Mouse (Mus musculus) hindbrain, embryonic 15.5 days (tissue): ENCODE results near the gene Agbl4. TPM values are rescaled to one million over a fixed set of nuclear protein-coding genes. Genes with fewer than 3 reads are reported as not detected.

Experiments
- ATAC-seq: fragments of 200-750 bp; cut with Nextera tagmentation; 2 replicates; pipeline ENCODE4 v1.8.0; 2017; ENCODE audit warnings: low read depth, moderate number of reproducible peaks, moderate TSS enrichment; ENCODE audit not compliant: low FRiP score
- H3K27ac ChIP-seq: fragments of 300-500 bp; sonication (generic); replicated peaks from 2 replicates; pipeline ENCODE4 v1.5.1; 2015; ENCODE audit warnings: mild to moderate bottlenecking, inconsistent platforms
- H3K27me3 ChIP-seq: fragments of 300-500 bp; sonication (generic); 2 replicates; pipeline ENCODE4 v1.6.1; 2015; ENCODE audit warnings: control low read depth, inconsistent platforms
- H3K36me3 ChIP-seq: fragments of 300-500 bp; sonication (generic); 2 replicates; pipeline ENCODE4 v1.6.1; 2015; ENCODE audit warnings: control low read depth, inconsistent platforms
- H3K4me1 ChIP-seq: fragments of 300-500 bp; sonication (generic); replicated peaks from 2 replicates; pipeline ENCODE4 v1.6.1; 2015; ENCODE audit warnings: control low read depth, inconsistent platforms
- H3K4me2 ChIP-seq: fragments of 300-500 bp; sonication (generic); 2 replicates; pipeline ENCODE4 v1.6.1; 2015; ENCODE audit warnings: moderate library complexity, mild to moderate bottlenecking, inconsistent platforms
- H3K4me3 ChIP-seq: fragments of 300-500 bp; sonication (generic); 2 replicates; pipeline ENCODE4 v1.5.1; 2015; ENCODE audit warnings: mild to moderate bottlenecking, inconsistent platforms
- H3K9ac ChIP-seq: fragments of 300-500 bp; sonication (generic); 2 replicates; pipeline ENCODE4 v1.6.1; 2015; ENCODE audit warnings: inconsistent platforms
- H3K9me3 ChIP-seq: fragments of 300-500 bp; sonication (generic); 2 replicates; pipeline ENCODE4 v1.6.1; 2016; ENCODE audit warnings: control low read depth, inconsistent platforms
- WGBS: fragments of 180-500 bp; shearing (Covaris S2); methylation state at CpG from one replicate; pipeline ENCODE4 v1.1.7; 2015; 5-methylcytosine and 5-hydroxymethylcytosine counted together
- polyA plus RNA-seq: library from polyadenylated mRNA; unstranded; fragments of >200 nt; fragmentation: Nextera tagmentation; extraction: Ambion mirVana; gene quantifications from 2 replicates; pipeline ENCODE4 v1.2.1, GENCODE M21; 2015

Gene Agbl4
- polyA plus RNA-seq, 1 experiment from 2014 or later: 2.9 TPM

DNA sequence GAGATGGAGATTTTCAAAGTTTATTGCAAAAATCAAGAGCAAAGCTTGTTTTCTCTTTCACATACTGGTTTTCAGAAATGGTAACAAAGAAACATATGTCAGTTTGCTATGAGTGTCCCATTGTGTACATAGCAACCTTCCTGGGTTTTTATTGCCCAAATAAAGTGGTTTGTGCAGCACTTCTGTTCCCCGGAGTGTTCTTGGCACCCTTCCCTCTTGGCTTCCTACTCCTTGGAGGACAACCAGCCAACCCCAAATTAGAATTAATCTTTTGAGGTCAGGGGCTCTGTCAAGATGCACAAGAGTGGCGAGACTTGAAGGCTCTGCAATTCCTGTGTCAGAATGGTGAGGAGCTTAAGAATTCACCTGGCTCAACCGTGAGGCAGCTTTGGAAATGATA lies 1266.7 kb downstream of the Agbl4 start:
- H3K4me1 ChIP-seq: peaks cover 19% of the 10 kb centered on the region
- H3K36me3 ChIP-seq: no peaks in the 10 kb centered on the region
- peak; percentile 35; the same call in 1 of the 2 replicates for ATAC-seq
- peak overlapping the region; percentile 36 for H3K27ac ChIP-seq
- H3K9me3 ChIP-seq: no peaks in the 10 kb centered on the region
- H3K4me2 ChIP-seq: no peak overlapping the region
- H3K27me3 ChIP-seq: no peaks in the 10 kb centered on the region
- 44% methylated on average over 3 of the region's 3 CpGs for WGBS
- no peak overlapping the region for H3K4me3 ChIP-seq
- no peak overlapping the region for H3K9ac ChIP-seq

- ATAC-seq: no peak
- no peaks in the 10 kb centered on the region for H3K36me3 ChIP-seq
- no peaks in the 10 kb centered on the region for H3K27me3 ChIP-seq
- no peak overlapping the region for H3K9ac ChIP-seq
- no peaks in the 10 kb centered on the region for H3K9me3 ChIP-seq
- WGBS: 89% methylated on average over 1 of the region's 1 CpGs
- no peak overlapping the region for H3K27ac ChIP-seq
- no peak overlapping the region for H3K4me3 ChIP-seq
- H3K4me1 ChIP-seq: peaks cover 30% of the 10 kb centered on the region
- no peak overlapping the region for H3K4me2 ChIP-seq
Measured at GRCm38 (mm10) chr4:111666713-111667112, 1269.3 kb downstream of the Agbl4 start.

DNA sequence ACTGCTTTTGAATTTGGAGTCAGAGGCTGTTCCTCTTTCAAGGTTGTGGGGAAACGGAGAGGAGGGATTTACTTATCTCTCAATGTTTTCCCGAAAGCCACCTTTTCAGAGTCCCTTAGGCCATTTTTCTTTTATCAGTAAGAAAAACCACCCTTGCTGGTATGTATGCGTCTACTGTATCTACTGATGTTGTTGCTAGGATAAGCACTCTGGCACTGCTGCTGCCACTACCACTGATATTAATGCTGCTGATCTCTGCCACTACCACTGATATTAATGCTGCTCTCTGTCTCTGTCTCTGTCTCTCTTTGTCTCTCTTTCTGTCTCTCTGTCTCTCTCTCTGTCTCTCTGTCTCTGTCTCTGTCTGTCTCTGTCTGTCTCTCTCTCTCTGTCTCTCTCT lies 1271.9 kb downstream of the Agbl4 start:
- no peak for ATAC-seq
- Histone ChIP-seq H3K27ac (no peak overlapping the region), H3K27me3 (no peaks in the 10 kb centered on the region), H3K4me1 (peaks cover 13% of the 10 kb centered on the region), H3K4me3 (no peak overlapping the region), H3K9me3 (no peaks in the 10 kb centered on the region), H3K4me2 (no peak overlapping the region), H3K9ac (no peak overlapping the region), H3K36me3 (no peaks in the 10 kb centered on the region)
- whole genome bisulfite sequencing: 88% methylated on average over 3 of the region's 3 CpGs

GRCm38 (mm10) chr4:111670566-111671421 lies 1273.3 kb downstream of the Agbl4 start:
- no peaks in the 10 kb centered on the region for H3K36me3 ChIP-seq
- ATAC-seq: peak; percentile 60; the same call in 1 of the 2 replicates
- no peaks in the 10 kb centered on the region for H3K9me3 ChIP-seq
- H3K27me3 ChIP-seq: no peaks in the 10 kb centered on the region
- H3K9ac ChIP-seq: 0 out of 2 replicates have a peak overlapping the region, but pooled peaks have one; percentile 9
- H3K4me2 ChIP-seq: no peak overlapping the region
- 17% methylated on average over 12 of the region's 12 CpGs for WGBS
- H3K27ac ChIP-seq: peak overlapping the region; percentile 67
- H3K4me3 ChIP-seq: no peak overlapping the region
- H3K4me1 ChIP-seq: peaks cover 11% of the 10 kb centered on the region

- Histone ChIP-seq H3K9ac (no peak overlapping the region), H3K4me3 (no peak overlapping the region), H3K27me3 (no peaks in the 10 kb centered on the region), H3K9me3 (no peaks in the 10 kb centered on the region), H3K27ac (peak overlapping the region; percentile 67), H3K4me1 (peaks cover 11% of the 10 kb centered on the region), H3K4me2 (no peak overlapping the region), H3K36me3 (no peaks in the 10 kb centered on the region)
- ATAC-seq: no peak
- WGBS: 67% methylated on average over 4 of the region's 4 CpGs
Measured at GRCm38 (mm10) chr4:111671440-111671839, 1274.0 kb downstream of the Agbl4 start.

GRCm38 (mm10) chr4:111673904-111674303 lies 1276.4 kb downstream of the Agbl4 start:
- H3K9me3 ChIP-seq: no peaks in the 10 kb centered on the region
- peaks cover 11% of the 10 kb centered on the region for H3K4me1 ChIP-seq
- ATAC-seq: no peak
- H3K4me2 ChIP-seq: no peak overlapping the region
- no peak overlapping the region for H3K27ac ChIP-seq
- no peak overlapping the region for H3K4me3 ChIP-seq
- H3K9ac ChIP-seq: no peak overlapping the region
- H3K27me3 ChIP-seq: no peaks in the 10 kb centered on the region
- no peaks in the 10 kb centered on the region for H3K36me3 ChIP-seq

DNA sequence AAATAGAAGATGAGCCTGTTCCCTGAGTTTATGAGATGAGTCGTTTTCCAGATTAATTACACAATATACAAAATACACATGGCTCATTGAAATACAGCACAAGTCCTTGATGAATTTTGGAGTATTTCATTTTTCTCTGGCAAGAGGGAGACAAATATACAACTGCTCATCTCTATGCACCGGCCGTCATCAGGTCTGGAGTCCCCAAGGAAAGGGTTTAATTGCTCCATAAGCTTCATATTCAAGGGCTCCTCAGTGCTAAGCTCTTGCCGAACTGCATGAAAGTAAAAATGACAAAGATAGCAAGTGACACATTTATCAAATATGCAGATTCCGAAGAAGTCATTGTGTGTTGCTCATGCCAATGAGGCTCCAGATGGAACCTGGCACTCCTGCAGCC lies 1284.5 kb downstream of the Agbl4 start:
- Histone ChIP-seq H3K9ac (no peak overlapping the region), H3K4me1 (peaks cover 11% of the 10 kb centered on the region; the same call in 1 of the 2 replicates), H3K4me3 (no peak overlapping the region), H3K27me3 (no peaks in the 10 kb centered on the region), H3K27ac (no peak overlapping the region), H3K9me3 (no peaks in the 10 kb centered on the region), H3K4me2 (no peak overlapping the region), H3K36me3 (no peaks in the 10 kb centered on the region)
- no peak for ATAC-seq
- 54% methylated on average over 5 of the region's 5 CpGs for WGBS

- H3K36me3 ChIP-seq: no peaks in the 10 kb centered on the region
- no peak overlapping the region for H3K27ac ChIP-seq
- H3K9me3 ChIP-seq: no peaks in the 10 kb centered on the region
- 78% methylated on average over 3 of the region's 3 CpGs for WGBS
- no peak overlapping the region for H3K9ac ChIP-seq
- H3K4me1 ChIP-seq: peaks cover 15% of the 10 kb centered on the region
- no peaks in the 10 kb centered on the region for H3K27me3 ChIP-seq
- H3K4me2 ChIP-seq: no peak overlapping the region
- no peak overlapping the region for H3K4me3 ChIP-seq
- no peak for ATAC-seq
Measured at GRCm38 (mm10) chr4:111682793-111683192, 1285.3 kb downstream of the Agbl4 start.

- Histone ChIP-seq H3K4me3 (no peak overlapping the region), H3K9ac (no peak overlapping the region), H3K4me2 (no peak overlapping the region), H3K4me1 (peaks cover 15% of the 10 kb centered on the region), H3K36me3 (no peaks in the 10 kb centered on the region), H3K27ac (no peak overlapping the region), H3K9me3 (no peaks in the 10 kb centered on the region), H3K27me3 (no peaks in the 10 kb centered on the region)
- 71% methylated on average over 5 of the region's 5 CpGs for WGBS
- no peak for ATAC-seq
Measured at GRCm38 (mm10) chr4:111683843-111684242, 1286.4 kb downstream of the Agbl4 start.

DNA sequence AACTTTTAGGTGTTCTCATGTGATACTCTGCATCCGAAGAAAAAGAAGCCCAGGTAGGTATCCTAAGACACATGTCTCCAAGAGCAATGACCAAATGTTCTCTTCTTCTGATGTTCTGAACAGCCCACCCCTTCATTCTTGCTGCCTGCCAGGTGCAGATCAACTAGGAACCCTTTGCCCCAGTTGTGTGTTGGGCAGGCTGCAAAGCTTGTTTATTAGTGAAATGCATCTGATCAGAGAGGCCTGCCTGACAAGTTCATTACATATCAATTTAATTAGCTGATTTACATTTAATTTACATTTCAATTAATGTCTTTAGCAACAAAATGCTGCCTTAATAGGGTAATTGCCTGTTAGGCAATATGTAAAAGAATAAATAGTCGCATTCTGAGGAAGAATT lies 1288.5 kb downstream of the Agbl4 start:
- WGBS: 68% methylated on average over 2 of the region's 2 CpGs
- Histone ChIP-seq H3K4me1 (peaks cover 19% of the 10 kb centered on the region), H3K27me3 (no peaks in the 10 kb centered on the region), H3K27ac (no peak overlapping the region), H3K4me3 (no peak overlapping the region), H3K4me2 (no peak overlapping the region), H3K36me3 (no peaks in the 10 kb centered on the region), H3K9ac (no peak overlapping the region), H3K9me3 (no peaks in the 10 kb centered on the region)
- ATAC-seq: no peak

- no peaks in the 10 kb centered on the region for H3K36me3 ChIP-seq
- H3K27ac ChIP-seq: no peak overlapping the region
- no peak overlapping the region for H3K4me3 ChIP-seq
- peak overlapping the region; percentile 30 for H3K4me2 ChIP-seq
- no peaks in the 10 kb centered on the region for H3K27me3 ChIP-seq
- H3K4me1 ChIP-seq: peaks cover 28% of the 10 kb centered on the region
- peak; percentile 64 for ATAC-seq
- no peak overlapping the region for H3K9ac ChIP-seq
- no peaks in the 10 kb centered on the region for H3K9me3 ChIP-seq
- 10% methylated on average over 9 of the region's 9 CpGs for WGBS
Measured at GRCm38 (mm10) chr4:111686951-111687350, 1289.5 kb downstream of the Agbl4 start.

GRCm38 (mm10) chr4:111687613-111688012 lies 1290.2 kb downstream of the Agbl4 start:
- peak overlapping the region; percentile 46 for H3K4me2 ChIP-seq
- WGBS: 21% methylated on average over 6 of the region's 6 CpGs
- no peaks in the 10 kb centered on the region for H3K27me3 ChIP-seq
- H3K27ac ChIP-seq: no peak overlapping the region
- no peaks in the 10 kb centered on the region for H3K36me3 ChIP-seq
- no peak for ATAC-seq
- 0 out of 2 replicates have a peak overlapping the region, but pooled peaks have one; percentile 5 for H3K9ac ChIP-seq
- H3K9me3 ChIP-seq: no peaks in the 10 kb centered on the region
- H3K4me1 ChIP-seq: peaks cover 23% of the 10 kb centered on the region
- H3K4me3 ChIP-seq: no peak overlapping the region
